Mouse (Mus musculus) kidney, postnatal 0 days (tissue): ENCODE results near the gene Dagla. TPM values are rescaled to one million over a fixed set of nuclear protein-coding genes. Genes with fewer than 3 reads are reported as not detected.

ENCODE experiments used
- ATAC-seq: fragments of 200-750 bp; cut with Nextera tagmentation; replicated peaks from 2 replicates; pipeline ENCODE4 v1.8.0; 2017; ENCODE audit warnings: low read depth, moderate number of reproducible peaks, moderate TSS enrichment, moderate library complexity; ENCODE audit not compliant: low FRiP score
- DNase-seq: peaks from one replicate; pipeline ENCODE4 v3.0.0-alpha.2; 2016; ENCODE audit warnings: low spot score
- H3K27ac ChIP-seq: fragments of 300-500 bp; sonication (generic); 2 replicates; pipeline ENCODE4 v1.5.1; 2014; ENCODE audit warnings: mild to moderate bottlenecking
- H3K27me3 ChIP-seq: fragments of 300-500 bp; sonication (generic); 2 replicates; pipeline ENCODE4 v1.6.1; 2014; ENCODE audit warnings: low read length, mixed read lengths; ENCODE audit not compliant: insufficient read depth
- H3K36me3 ChIP-seq: fragments of 300-500 bp; sonication (generic); 2 replicates; pipeline ENCODE4 v1.6.1; 2014; ENCODE audit warnings: low read length, mixed read lengths; ENCODE audit not compliant: insufficient read depth
- H3K4me1 ChIP-seq: fragments of 300-500 bp; sonication (generic); replicated peaks from 2 replicates; pipeline ENCODE4 v1.6.1; 2014; ENCODE audit warnings: antibody characterized with exemption, low read length, mixed read lengths; ENCODE audit not compliant: insufficient read depth
- H3K4me2 ChIP-seq: fragments of 300-500 bp; sonication (generic); 2 replicates; pipeline ENCODE4 v1.6.1; 2014; ENCODE audit warnings: mild to moderate bottlenecking, low read length, moderate library complexity, mixed read lengths
- H3K4me3 ChIP-seq: fragments of 300-500 bp; sonication (generic); replicated peaks from 2 replicates; pipeline ENCODE4 v1.5.1; 2014; ENCODE audit warnings: low read depth, low read length
- H3K9ac ChIP-seq: fragments of 300-500 bp; sonication (generic); 2 replicates; pipeline ENCODE4 v1.6.1; 2014; ENCODE audit warnings: low read depth, low read length
- H3K9me3 ChIP-seq: fragments of 300-500 bp; sonication (generic); replicated peaks from 2 replicates; pipeline ENCODE4 v1.6.1; 2016; ENCODE audit warnings: low read length, inconsistent platforms, mixed read lengths
- CTCF ChIP-seq: IDR thresholded peaks from 2 replicates; pipeline ENCODE4 v1.5.1; 2016; ENCODE audit warnings: antibody characterized with exemption, low read depth, mild to moderate bottlenecking, moderate library complexity
- WGBS: fragments of 180-500 bp; shearing (Covaris S2); extraction: QIAGEN DNeasy Blood & Tissue Kit; methylation state at CpG from one replicate; pipeline ENCODE4 v1.1.7; 2014; 5-methylcytosine and 5-hydroxymethylcytosine counted together
- polyA plus RNA-seq: library from polyadenylated mRNA; unstranded; fragments of >200 nt; fragmentation: Nextera tagmentation; extraction: Ambion mirVana; gene quantifications from 2 replicates; pipeline ENCODE4 v1.2.1, GENCODE M21; 2015

Gene Dagla
- polyA plus RNA-seq, 1 experiment from 2014 or later, result 2.2 TPM

GRCm38 (mm10) chr19:10290153-10290945 is 14.3 kb downstream of the Dagla start:
- Histone ChIP-seq H3K27me3 (no peaks in the 10 kb centered on the region), H3K4me3 (no peak overlapping the region), H3K4me1 (peaks cover 28% of the 10 kb centered on the region), H3K9ac (no peak overlapping the region), H3K36me3 (no peaks in the 10 kb centered on the region), H3K4me2 (no peak overlapping the region), H3K9me3 (no peaks in the 10 kb centered on the region), H3K27ac (peak overlapping the region; percentile 19; the same call in 1 of the 2 replicates)
- ATAC-seq, result peak; percentile 33; the same call in 1 of the 2 replicates
- 52% methylated on average over 16 of the region's 16 CpGs for WGBS
- no peak for TF ChIP-seq CTCF
- no peak for DNase-seq

DNA sequence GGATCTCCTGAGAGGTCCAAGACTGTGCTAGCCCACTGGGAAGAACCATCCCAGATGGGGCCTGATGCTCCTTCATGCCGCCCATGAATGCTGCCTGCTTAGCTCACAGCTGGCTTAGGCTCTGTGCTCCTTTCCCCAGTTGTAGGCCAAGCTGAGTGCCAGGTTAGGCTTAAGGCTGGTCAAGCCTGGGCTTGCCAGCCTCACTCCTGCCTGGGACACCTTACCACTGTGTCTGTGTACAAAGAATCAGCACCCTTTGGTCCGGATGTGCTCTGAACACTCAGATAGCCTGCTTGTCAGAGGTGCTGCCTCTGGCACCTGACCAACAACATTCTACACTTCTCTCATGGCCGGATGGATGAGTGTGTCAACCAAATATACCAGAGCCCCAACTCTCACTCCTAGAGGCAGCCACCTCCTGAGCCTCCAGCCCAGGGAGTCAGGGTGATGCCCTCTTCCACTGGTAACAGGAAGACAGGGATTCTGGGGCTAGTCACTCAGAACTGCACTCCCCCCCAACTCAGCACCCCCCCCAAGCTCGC is 15.0 kb downstream of the Dagla start:
- no peak for TF ChIP-seq CTCF
- peak overlapping the region; percentile 19; the same call in 1 of the 2 replicates for H3K27ac ChIP-seq
- 52% methylated on average over 4 of the region's 4 CpGs for WGBS
- H3K4me2 ChIP-seq, result no peak overlapping the region
- ATAC-seq (no peak), DNase-seq (no peak)
- no peak overlapping the region for H3K9ac ChIP-seq
- H3K9me3 ChIP-seq, result no peaks in the 10 kb centered on the region
- no peaks in the 10 kb centered on the region for H3K36me3 ChIP-seq
- H3K27me3 ChIP-seq, result no peaks in the 10 kb centered on the region
- H3K4me3 ChIP-seq, result no peak overlapping the region
- H3K4me1 ChIP-seq, result peaks cover 21% of the 10 kb centered on the region

- no peak for ATAC-seq
- H3K4me1 ChIP-seq, result peaks cover 15% of the 10 kb centered on the region
- no peak overlapping the region for H3K27ac ChIP-seq
Measured at GRCm38 (mm10) chr19:10288125-10289040, 16.3 kb downstream of the Dagla start.

DNA sequence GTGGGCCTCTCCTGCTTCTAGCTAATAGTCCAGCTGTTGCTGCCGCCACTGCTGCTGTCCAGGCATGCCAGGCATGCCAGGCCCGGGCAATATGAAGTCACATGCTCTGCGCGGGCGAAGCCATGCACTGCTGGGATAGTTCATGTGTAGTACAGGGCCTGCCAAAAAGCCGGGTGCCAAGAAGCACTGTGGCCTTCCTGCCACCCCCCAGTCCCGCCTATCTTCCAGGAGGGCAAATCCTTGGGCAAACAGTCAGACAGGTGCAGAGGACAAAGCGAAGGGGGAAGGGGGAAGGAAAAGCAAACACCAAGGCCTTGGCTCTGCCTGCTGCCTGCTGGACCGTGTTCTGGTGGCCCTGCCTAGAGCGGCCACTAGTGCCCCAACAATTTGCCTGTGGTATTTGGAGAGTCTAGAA is 18.2 kb downstream of the Dagla start:
- H3K9ac ChIP-seq, result no peak overlapping the region
- no peak overlapping the region for H3K4me3 ChIP-seq
- peaks cover 15% of the 10 kb centered on the region for H3K4me1 ChIP-seq
- DNase-seq (peak; percentile 41), ATAC-seq (0 out of 2 replicates have a peak, but pooled peaks have one; percentile 15)
- no peak overlapping the region for H3K27ac ChIP-seq
- H3K27me3 ChIP-seq, result no peaks in the 10 kb centered on the region
- 59% methylated on average over 10 of the region's 10 CpGs for WGBS
- no peaks in the 10 kb centered on the region for H3K36me3 ChIP-seq
- peak; percentile 25; the same call in 1 of the 2 replicates for TF ChIP-seq CTCF
- no peaks in the 10 kb centered on the region for H3K9me3 ChIP-seq
- no peak overlapping the region for H3K4me2 ChIP-seq

More at GRCm38 (mm10) chr19:10288125-10289040, 16.3 kb downstream of the Dagla start:
- no peak for DNase-seq
- no peaks in the 10 kb centered on the region for H3K27me3 ChIP-seq
- H3K9me3 ChIP-seq, result no peaks in the 10 kb centered on the region
- H3K4me3 ChIP-seq, result no peak overlapping the region
- TF ChIP-seq CTCF, result no peak
- H3K4me2 ChIP-seq, result no peak overlapping the region
- 79% methylated on average over 8 of the region's 8 CpGs for WGBS
- H3K36me3 ChIP-seq, result no peaks in the 10 kb centered on the region
- H3K9ac ChIP-seq, result no peak overlapping the region

- 0 out of 2 replicates have a peak overlapping the region, but pooled peaks have one; percentile 8 for H3K9ac ChIP-seq
- no peak overlapping the region for H3K4me3 ChIP-seq
- no peak overlapping the region for H3K4me2 ChIP-seq
- H3K4me1 ChIP-seq, result peaks cover 28% of the 10 kb centered on the region
- H3K27me3 ChIP-seq, result no peaks in the 10 kb centered on the region
- DNase-seq (no peak), ATAC-seq (no peak)
- 58% methylated on average over 14 of the region's 14 CpGs for WGBS
- TF ChIP-seq CTCF, result no peak
- no peaks in the 10 kb centered on the region for H3K36me3 ChIP-seq
- no peak overlapping the region for H3K27ac ChIP-seq
- H3K9me3 ChIP-seq, result no peaks in the 10 kb centered on the region
Measured at GRCm38 (mm10) chr19:10280771-10281540, 23.7 kb downstream of the Dagla start.
